Mouse (Mus musculus) B cell, adult 62 days (primary cell): ENCODE results near the gene Mapre3. TPM values are rescaled to one million over a fixed set of nuclear protein-coding genes. Genes with fewer than 3 reads are reported as not detected.

ENCODE experiments used
- total RNA-seq: library from RNA; stranded (reverse); gene quantifications from 4 replicates; pipeline ENCODE4 v1.2.4, GENCODE M21; 2023

The Mapre3 gene
- 7.0 to 11.0 TPM (median 10.1 TPM) in 4 replicates for total RNA-seq

DNA sequence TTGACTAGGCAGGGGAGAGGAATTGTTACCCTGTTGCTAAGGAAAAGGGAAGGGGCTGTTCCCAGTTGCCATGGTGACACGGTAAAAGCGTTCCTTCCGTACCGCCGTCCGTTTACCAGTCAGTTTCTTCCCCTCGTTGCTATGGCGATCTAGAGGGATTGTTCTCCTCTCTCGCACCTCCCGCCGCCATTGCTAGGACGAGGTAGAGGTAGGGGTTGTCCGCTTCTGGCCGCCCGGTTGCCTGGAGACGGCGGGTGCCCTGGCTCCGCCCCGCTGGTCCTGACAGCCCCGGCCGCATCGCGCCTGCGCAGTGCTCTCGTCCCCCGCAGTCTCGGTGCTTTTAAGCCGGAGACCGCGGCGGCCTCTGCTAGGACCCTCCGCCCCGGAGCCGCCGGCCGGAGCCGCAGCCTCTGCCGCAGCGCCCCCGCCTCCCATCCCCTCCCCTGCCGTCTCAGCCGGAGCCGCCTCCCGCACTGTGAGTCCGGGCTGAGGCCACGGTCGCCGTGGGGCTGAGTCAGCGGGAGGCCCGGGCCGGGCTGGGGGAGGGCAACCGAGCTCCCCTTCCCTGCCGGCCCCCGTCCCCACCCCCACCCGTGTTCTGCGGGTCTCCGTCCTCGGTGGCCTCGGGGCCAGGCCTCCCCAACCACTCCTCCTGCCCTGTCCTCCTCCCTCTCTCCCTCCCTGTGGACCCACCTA lies at the start of gene Mapre3:
Gene Mapre3 (plus strand): TSS at position 218 of the 696 bp plus-strand sequence.

GRCm38 (mm10) chr5:30867712-30868111 lies 53.3 kb downstream of the Mapre3 start, which contains the start of gene Tmem214:
TSS of gene Tmem214 (plus strand) at chr5:30868012.

GRCm38 (mm10) chr5:30888337-30889087 lies 74.1 kb downstream of the Mapre3 start, which contains the start of gene Agbl5:
TSS of gene Agbl5 (plus strand) at chr5:30888694.

GRCm38 (mm10) chr5:30907413-30908059 lies 93.1 kb downstream of the Mapre3 start, which contains the start of gene Ost4:
TSS of gene Ost4 (minus strand) at chr5:30907788.

GRCm38 (mm10) chr5:30913060-30913841 lies 98.8 kb downstream of the Mapre3 start, which contains the start of gene Emilin1:
TSS of gene Emilin1 (plus strand) at chr5:30913402.

Other genes starting within 250 kb of the Mapre3 start
- 0.72 to 1.2 TPM (median 0.93 TPM) in 4 replicates for gene Kcnk3, start 226.5 kb upstream of the Mapre3 start, total RNA-seq
- 51.1 to 61.6 TPM (median 57.7 TPM) in 4 replicates for gene Slc35f6, start 166.7 kb upstream of the Mapre3 start, total RNA-seq
- 251 to 324 TPM (median 306 TPM) in 4 replicates for gene Cenpa, start 147.9 kb upstream of the Mapre3 start, total RNA-seq
- gene Dpysl5, start 103.1 kb upstream of the Mapre3 start, total RNA-seq: not detected in 4 replicates
- gene Tmem214, start 53.4 kb downstream of the Mapre3 start, total RNA-seq: 39.0 to 46.1 TPM (median 42.0 TPM) in 4 replicates
- 16.2 to 22.5 TPM (median 17.8 TPM) in 4 replicates for gene Agbl5, start 74.1 kb downstream of the Mapre3 start, total RNA-seq
- 162 to 189 TPM (median 174 TPM) in 4 replicates for gene Ost4, start 93.1 kb downstream of the Mapre3 start, total RNA-seq
- gene Emilin1, start 98.8 kb downstream of the Mapre3 start, total RNA-seq: 0.72 to 1.4 TPM (median 1.0 TPM) in 4 replicates
- gene Khk, start 106.8 kb downstream of the Mapre3 start, total RNA-seq: 10.8 to 17.2 TPM (median 15.1 TPM) in 4 replicates
- not detected in 4 replicates for gene Cgref1, start 130.9 kb downstream of the Mapre3 start, total RNA-seq
- gene Preb, start 145.7 kb downstream of the Mapre3 start, total RNA-seq: 172 to 183 TPM (median 175 TPM) in 4 replicates
- not detected in 4 replicates for gene Tcf23, start 154.0 kb downstream of the Mapre3 start, total RNA-seq
- gene Atraid, start 233.7 kb downstream of the Mapre3 start, total RNA-seq: 37.9 to 46.1 TPM (median 41.7 TPM) in 4 replicates
- 7.6 to 20.0 TPM (median 10.9 TPM) in 4 replicates for gene Slc5a6, start 234.3 kb downstream of the Mapre3 start, total RNA-seq
- gene Cad, start 240.1 kb downstream of the Mapre3 start, total RNA-seq: 54.8 to 65.9 TPM (median 59.3 TPM) in 4 replicates